Mouse (Mus musculus) midbrain, embryonic 16.5 days (tissue): ENCODE data around the gene Lrch3. TPM values are rescaled to one million over a fixed set of nuclear protein-coding genes. Genes with fewer than 3 reads are reported as not detected.

Experiments used
- ATAC-seq: fragments of 200-750 bp; cut with Nextera tagmentation; 2 replicates; pipeline ENCODE4 v1.8.0; 2017; ENCODE audit warnings: moderate TSS enrichment
- H3K27ac ChIP-seq: fragments of 300-500 bp; sonication (generic); 2 replicates; pipeline ENCODE4 v1.5.1; 2014; ENCODE audit warnings: mild to moderate bottlenecking, low read length, mixed read lengths
- H3K27me3 ChIP-seq: fragments of 300-500 bp; sonication (generic); 2 replicates; pipeline ENCODE4 v1.6.1; 2014; ENCODE audit warnings: low read depth, low read length, mixed read lengths; ENCODE audit not compliant: control insufficient read depth, insufficient read depth
- H3K36me3 ChIP-seq: fragments of 300-500 bp; sonication (generic); 2 replicates; pipeline ENCODE4 v1.6.1; 2014; ENCODE audit warnings: mild to moderate bottlenecking, low read length, moderate library complexity, mixed read lengths; ENCODE audit not compliant: control insufficient read depth, insufficient read depth
- H3K4me1 ChIP-seq: fragments of 300-500 bp; sonication (generic); 2 replicates; pipeline ENCODE4 v1.6.1; 2014; ENCODE audit warnings: mild to moderate bottlenecking, low read length, mixed read lengths; ENCODE audit not compliant: control insufficient read depth, insufficient read depth
- H3K4me2 ChIP-seq: fragments of 300-500 bp; sonication (generic); 2 replicates; pipeline ENCODE4 v1.6.1; 2014; ENCODE audit warnings: mild to moderate bottlenecking, low read length, mixed read lengths
- H3K4me3 ChIP-seq: fragments of 300-500 bp; sonication (generic); 2 replicates; pipeline ENCODE4 v1.5.1; 2014; ENCODE audit warnings: low read depth, mild to moderate bottlenecking, low read length, moderate library complexity, mixed read lengths
- H3K9ac ChIP-seq: fragments of 300-500 bp; sonication (generic); 2 replicates; pipeline ENCODE4 v1.6.1; 2014; ENCODE audit warnings: low read depth, low read length, mixed read lengths
- H3K9me3 ChIP-seq: fragments of 300-500 bp; sonication (generic); replicated peaks from 2 replicates; pipeline ENCODE4 v1.6.1; 2014; ENCODE audit warnings: mild to moderate bottlenecking, low read length, mixed read lengths; ENCODE audit not compliant: control insufficient read depth, poor library complexity, severe bottlenecking
- WGBS: fragments of 180-500 bp; shearing (Covaris S2); extraction: QIAGEN DNeasy Blood & Tissue Kit; methylation state at CpG from one replicate; pipeline ENCODE4 v1.1.7; 2014; 5-methylcytosine and 5-hydroxymethylcytosine counted together
- polyA plus RNA-seq: library from polyadenylated mRNA; unstranded; fragments of >200 nt; fragmentation: Nextera tagmentation; extraction: Ambion mirVana; gene quantifications from 2 replicates; pipeline ENCODE4 v1.2.1, GENCODE M21; 2015

The Lrch3 gene
- polyA plus RNA-seq, 1 experiment from 2014 or later, result 39.5 TPM

GRCm38 (mm10) chr16:33017677-33018349 lies 103.9 kb downstream of the Lrch3 start:
- ATAC-seq, result no peak
- Histone ChIP-seq H3K4me3 (no peak overlapping the region), H3K27me3 (no peaks in the 10 kb centered on the region), H3K4me2 (no peak overlapping the region), H3K4me1 (no peaks in the 10 kb centered on the region), H3K27ac (no peak overlapping the region), H3K9ac (no peak overlapping the region), H3K9me3 (no peaks in the 10 kb centered on the region), H3K36me3 (peaks cover 11% of the 10 kb centered on the region; the same call in 1 of the 2 replicates)
- WGBS, result 96% methylated on average over 5 of the region's 5 CpGs

DNA sequence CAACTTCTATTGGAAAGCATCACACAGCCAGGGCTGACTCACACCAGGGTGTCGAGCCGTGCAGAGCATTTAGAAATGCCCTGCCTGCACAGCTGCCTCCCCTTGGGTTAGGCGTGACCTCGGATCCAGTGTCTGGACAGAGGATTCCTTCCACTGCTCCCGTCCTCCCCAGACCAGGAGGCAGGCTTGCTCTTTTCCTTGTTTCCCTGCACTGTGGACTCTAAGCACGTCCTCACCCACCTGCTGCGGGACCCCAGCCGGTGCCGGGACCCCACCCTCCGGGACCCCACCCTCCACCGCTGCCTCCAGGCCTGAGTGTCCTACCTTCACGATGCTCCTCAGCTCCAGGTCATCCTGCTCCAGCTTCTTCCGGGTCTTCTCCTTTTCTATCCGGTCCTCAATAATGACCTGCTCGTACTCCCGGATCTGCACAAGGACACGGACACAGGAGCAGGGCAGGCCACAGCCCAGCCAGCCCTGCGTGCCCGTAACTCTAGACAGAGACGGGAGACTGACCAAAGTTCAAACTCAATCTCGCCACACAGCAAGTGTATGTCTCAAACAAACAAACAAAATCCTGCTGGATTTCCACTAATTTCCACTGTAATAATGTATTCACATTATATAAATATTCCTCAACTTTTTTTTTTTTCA lies 105.3 kb downstream of the Lrch3 start:
- H3K27ac ChIP-seq, result no peak overlapping the region
- H3K36me3 ChIP-seq, result 0 out of 2 replicates have a peak, but pooled peaks cover under 1% of the 10 kb centered on the region
- no peak overlapping the region for H3K9ac ChIP-seq
- 77% methylated on average over 21 of the region's 21 CpGs for WGBS
- H3K4me2 ChIP-seq, result no peak overlapping the region
- ATAC-seq, result no peak
- no peaks in the 10 kb centered on the region for H3K4me1 ChIP-seq
- no peaks in the 10 kb centered on the region for H3K27me3 ChIP-seq
- no peaks in the 10 kb centered on the region for H3K9me3 ChIP-seq
- H3K4me3 ChIP-seq, result no peak overlapping the region

- H3K27ac ChIP-seq, result no peak overlapping the region
- no peak for ATAC-seq
- no peaks in the 10 kb centered on the region for H3K9me3 ChIP-seq
- H3K4me2 ChIP-seq, result no peak overlapping the region
- no peaks in the 10 kb centered on the region for H3K27me3 ChIP-seq
- no peaks in the 10 kb centered on the region for H3K4me1 ChIP-seq
- H3K36me3 ChIP-seq, result no peaks in the 10 kb centered on the region
- H3K9ac ChIP-seq, result no peak overlapping the region
- H3K4me3 ChIP-seq, result no peak overlapping the region
- 87% methylated on average over 3 of the region's 3 CpGs for WGBS
These were observed 107.5 kb downstream of the Lrch3 start for GRCm38 (mm10) chr16:33021381-33021780.

DNA sequence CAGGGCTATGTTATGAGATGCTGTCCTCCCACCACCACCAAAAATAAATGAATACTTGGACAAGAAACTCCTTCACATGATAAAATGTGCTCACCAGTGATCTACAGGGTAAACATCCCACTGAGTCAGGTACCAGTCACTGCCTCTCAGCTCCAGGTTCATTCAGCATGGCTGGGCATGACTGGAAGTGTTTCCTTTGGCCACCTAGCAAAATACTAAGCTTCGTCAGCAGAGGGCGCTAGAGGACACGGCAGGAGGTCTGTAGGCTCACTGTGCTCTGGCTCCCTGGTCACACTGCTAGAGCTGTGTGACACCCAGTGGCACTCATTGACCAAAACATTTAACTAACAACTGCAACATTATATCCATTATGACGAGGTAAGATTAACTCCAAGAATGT lies 109.8 kb downstream of the Lrch3 start:
- Histone ChIP-seq H3K27ac (no peak overlapping the region), H3K27me3 (no peaks in the 10 kb centered on the region), H3K36me3 (no peaks in the 10 kb centered on the region), H3K4me3 (no peak overlapping the region), H3K4me2 (no peak overlapping the region), H3K9ac (no peak overlapping the region), H3K4me1 (no peaks in the 10 kb centered on the region), H3K9me3 (no peaks in the 10 kb centered on the region)
- ATAC-seq, result no peak
- WGBS, result 3% methylated on average over 4 of the region's 4 CpGs

- no peaks in the 10 kb centered on the region for H3K27me3 ChIP-seq
- no peak for ATAC-seq
- 70% methylated on average over 8 of the region's 8 CpGs for WGBS
These were observed 110.7 kb downstream of the Lrch3 start for GRCm38 (mm10) chr16:33024456-33025104.

DNA sequence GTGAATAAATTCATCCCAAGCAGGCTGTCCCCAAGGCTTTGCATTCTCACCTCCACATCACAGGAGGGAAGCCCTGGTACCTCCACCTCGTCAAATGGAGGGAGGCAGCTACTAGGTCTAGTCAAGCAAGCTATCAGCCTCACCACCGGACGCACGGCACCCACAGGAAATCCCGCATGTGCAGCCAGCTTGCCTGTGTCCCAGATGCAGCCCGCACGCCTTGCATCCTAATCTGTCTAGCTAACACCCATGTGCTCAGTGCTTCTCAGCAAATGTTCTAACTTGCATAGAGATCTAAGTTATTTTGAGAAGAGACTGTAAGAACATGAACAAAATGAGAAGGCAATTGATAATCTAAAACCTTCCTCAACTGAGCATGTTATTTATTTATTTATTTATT lies 112.5 kb downstream of the Lrch3 start:
- H3K27ac ChIP-seq, result no peak overlapping the region
- H3K36me3 ChIP-seq, result no peaks in the 10 kb centered on the region
- WGBS, result 87% methylated on average over 7 of the region's 7 CpGs
- H3K4me2 ChIP-seq, result no peak overlapping the region
- H3K9me3 ChIP-seq, result no peaks in the 10 kb centered on the region
- no peak for ATAC-seq
- no peaks in the 10 kb centered on the region for H3K27me3 ChIP-seq
- no peaks in the 10 kb centered on the region for H3K4me1 ChIP-seq
- H3K9ac ChIP-seq, result no peak overlapping the region
- H3K4me3 ChIP-seq, result no peak overlapping the region

More at GRCm38 (mm10) chr16:33024456-33025104, 110.7 kb downstream of the Lrch3 start:
- Histone ChIP-seq H3K36me3 (no peaks in the 10 kb centered on the region), H3K27ac (no peak overlapping the region), H3K4me1 (no peaks in the 10 kb centered on the region), H3K4me3 (no peak overlapping the region), H3K4me2 (no peak overlapping the region), H3K9me3 (no peaks in the 10 kb centered on the region), H3K9ac (no peak overlapping the region)

GRCm38 (mm10) chr16:33036006-33036405 lies 122.1 kb downstream of the Lrch3 start:
- no peak overlapping the region for H3K4me3 ChIP-seq
- no peak overlapping the region for H3K4me2 ChIP-seq
- no peaks in the 10 kb centered on the region for H3K27me3 ChIP-seq
- no peak overlapping the region for H3K27ac ChIP-seq
- ATAC-seq, result no peak
- no peaks in the 10 kb centered on the region for H3K4me1 ChIP-seq
- no peaks in the 10 kb centered on the region for H3K36me3 ChIP-seq
- no peaks in the 10 kb centered on the region for H3K9me3 ChIP-seq
- WGBS, result 88% methylated on average over 4 of the region's 4 CpGs
- no peak overlapping the region for H3K9ac ChIP-seq

- WGBS, result 83% methylated on average over 1 of the region's 1 CpGs
- no peak for ATAC-seq
- no peaks in the 10 kb centered on the region for H3K4me1 ChIP-seq
- no peaks in the 10 kb centered on the region for H3K36me3 ChIP-seq
- no peak overlapping the region for H3K4me3 ChIP-seq
- H3K27ac ChIP-seq, result no peak overlapping the region
- H3K4me2 ChIP-seq, result no peak overlapping the region
- no peaks in the 10 kb centered on the region for H3K9me3 ChIP-seq
- H3K9ac ChIP-seq, result no peak overlapping the region
- no peaks in the 10 kb centered on the region for H3K27me3 ChIP-seq
These were observed 128.8 kb downstream of the Lrch3 start for GRCm38 (mm10) chr16:33042682-33043081.

GRCm38 (mm10) chr16:33043268-33043667 lies 129.4 kb downstream of the Lrch3 start:
- Histone ChIP-seq H3K9me3 (no peaks in the 10 kb centered on the region), H3K4me1 (no peaks in the 10 kb centered on the region), H3K4me3 (no peak overlapping the region), H3K9ac (no peak overlapping the region), H3K36me3 (no peaks in the 10 kb centered on the region), H3K4me2 (no peak overlapping the region), H3K27ac (no peak overlapping the region), H3K27me3 (no peaks in the 10 kb centered on the region)
- 82% methylated on average over 2 of the region's 2 CpGs for WGBS
- no peak for ATAC-seq
